Mouse (Mus musculus): ENCODE data around the gene Sec24d. TPM values are rescaled to one million over a fixed set of nuclear protein-coding genes. Genes with fewer than 3 reads are reported as not detected.

Sec24d gene
- polyA plus RNA-seq (2012; rRNA removed) = 8.3 and 9.7 TPM in 2 replicates

DNA sequence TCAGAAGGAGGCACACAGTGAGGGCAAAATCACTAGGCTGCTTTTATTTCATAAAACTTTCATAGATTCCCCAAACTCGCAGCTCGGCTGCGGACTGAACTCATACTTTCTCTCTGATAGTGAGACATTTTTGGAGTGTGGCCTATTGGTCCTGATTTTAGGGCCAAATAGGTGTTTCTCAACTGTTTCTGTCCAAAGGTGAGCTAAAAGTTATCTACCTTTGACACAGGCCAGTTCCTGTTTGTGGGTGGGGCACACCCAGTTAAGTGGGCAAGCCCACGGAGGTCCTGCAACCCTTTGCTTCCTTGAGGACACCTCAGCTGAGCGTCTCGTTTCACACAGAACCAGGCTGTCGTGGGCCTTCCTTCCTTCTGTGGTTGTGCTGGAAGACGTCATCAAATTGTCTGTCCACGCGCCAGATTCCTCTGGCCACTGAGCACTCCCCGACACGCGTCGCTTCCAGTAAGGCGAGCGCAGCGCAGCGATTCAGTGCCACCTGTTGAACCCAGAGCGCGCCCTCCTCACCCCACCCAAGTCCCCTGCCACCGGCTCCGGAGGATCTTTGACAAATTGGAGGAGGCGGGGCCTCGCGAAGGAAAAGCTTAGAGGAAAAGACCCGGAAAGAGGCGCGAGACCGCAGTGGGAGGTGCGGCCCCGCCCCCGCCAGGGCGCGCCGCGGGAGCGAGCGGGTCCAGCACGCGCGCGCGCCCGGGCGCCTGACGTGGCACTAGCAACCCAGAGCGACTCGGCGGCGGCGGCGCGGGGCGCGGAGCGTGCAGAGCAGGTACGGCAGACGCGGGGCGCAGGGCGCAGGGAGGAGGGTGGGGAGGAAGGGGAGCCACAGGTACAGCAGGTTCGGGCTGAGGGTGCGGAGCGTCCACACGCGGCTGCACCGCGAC is at the start of gene Sec24d:
Sec24d (plus strand) TSS at position 703 of the 899 bp plus-strand sequence.

GRCm38 (mm10) chr3:123235921-123236320 is 31.3 kb upstream of the Sec24d start, which contains the start of gene Synpo2:
Gene Synpo2, minus strand, starts transcription at chr3:123236149.

GRCm38 (mm10) chr3:123385486-123386156 is 118.4 kb downstream of the Sec24d start, which contains the start of gene Mettl14:
Gene Mettl14, minus strand, starts transcription at chr3:123386108.

Other genes with a start within 250 kb of the Sec24d start
- 0.02 and 0.67 TPM in 2 replicates for gene Myoz2, start 232.4 kb upstream of the Sec24d start, polyA plus RNA-seq (2012; rRNA removed)
- gene Synpo2, start 31.3 kb upstream of the Sec24d start, polyA plus RNA-seq (2012; rRNA removed) = 0.05 and 0.14 TPM in 2 replicates
- 6.6 and 6.7 TPM in 2 replicates for gene Mettl14, start 118.7 kb downstream of the Sec24d start, polyA plus RNA-seq (2012; rRNA removed)
- 0.13 and 0.19 TPM in 2 replicates for gene Prss12, start 179.5 kb downstream of the Sec24d start, polyA plus RNA-seq (2012; rRNA removed)